Mouse (Mus musculus) embryo, embryonic 11 days (tissue): ENCODE data around the gene Vmn1r82.

Experiments used
- DNase-seq: peaks from one replicate; pipeline ENCODE4 v3.0.0-alpha.2; 2015

Gene Vmn1r82

GRCm38 (mm10) chr7:12300130-12300529, at the start of gene Vmn1r82:
Gene Vmn1r82 (plus strand): TSS chr7:12300430.
- DNase-seq = no peak

GRCm38 (mm10) chr7:12268169-12268568, 32.1 kb upstream of the Vmn1r82 start, which contains the start of gene Vmn1r81:
Gene Vmn1r81 (minus strand): TSS chr7:12268269.
- DNase-seq = no peak

GRCm38 (mm10) chr7:12329381-12329780, 29.2 kb downstream of the Vmn1r82 start, which contains the start of gene Vmn1r83:
Gene Vmn1r83 (minus strand): TSS chr7:12329481.
- DNase-seq = no peak
